Mouse (Mus musculus) kidney, adult 9 months (tissue): ENCODE data around the gene Stn1.

Experiments
- DNase-seq: peaks from one replicate; pipeline ENCODE4 v3.0.0; 2022

The Stn1 gene

DNA sequence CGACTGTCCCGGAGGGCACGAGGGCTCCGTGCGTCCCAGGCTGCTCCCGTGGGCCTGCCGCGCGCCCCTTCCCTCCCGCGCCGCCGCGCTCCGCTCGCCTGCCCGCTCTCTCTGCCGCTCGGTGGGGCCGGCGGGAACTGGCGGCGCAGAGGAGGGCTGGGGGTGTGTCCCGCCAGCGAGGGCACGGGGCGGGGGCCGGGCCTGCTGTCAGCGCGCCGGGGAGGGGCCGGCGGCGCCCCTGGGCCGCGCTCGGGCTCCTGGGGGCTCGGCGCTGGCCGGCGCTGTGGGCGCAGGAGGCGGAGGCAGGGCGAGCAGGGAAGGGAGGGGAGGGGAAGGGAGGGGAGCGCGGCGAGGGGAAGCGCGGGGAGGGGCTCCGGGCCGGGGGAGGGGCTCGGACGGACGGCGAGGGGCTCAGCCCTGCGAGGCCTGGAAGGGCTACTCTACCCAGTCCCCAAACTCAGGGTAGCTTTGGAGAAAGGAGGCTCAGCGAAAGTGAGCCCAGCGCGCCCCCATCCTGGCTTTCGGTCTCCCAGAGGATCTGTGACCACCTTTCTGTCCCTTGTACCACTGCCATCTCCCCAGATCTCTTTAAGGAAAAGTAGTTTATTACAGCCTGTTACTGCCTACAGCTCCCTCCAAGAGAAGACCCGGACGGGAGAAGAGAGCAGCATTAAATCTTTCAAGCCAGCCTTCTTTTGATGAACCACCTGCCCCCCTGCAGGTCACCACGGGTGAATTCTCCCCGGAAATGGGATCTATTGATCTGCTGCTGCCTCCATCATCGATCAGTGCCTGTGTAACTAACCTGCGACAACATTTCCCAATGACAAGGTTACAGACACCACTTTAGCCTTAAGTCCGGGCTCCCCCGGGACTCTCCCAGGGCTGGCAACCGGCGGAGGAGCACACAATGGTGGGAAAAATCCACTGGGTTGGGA, 72.7 kb downstream of the Stn1 start, which contains the start of gene Sh3pxd2a:
Gene Sh3pxd2a (minus strand): TSS at position 98 of the 938 bp plus-strand sequence.
- DNase-seq = no peak

DNA sequence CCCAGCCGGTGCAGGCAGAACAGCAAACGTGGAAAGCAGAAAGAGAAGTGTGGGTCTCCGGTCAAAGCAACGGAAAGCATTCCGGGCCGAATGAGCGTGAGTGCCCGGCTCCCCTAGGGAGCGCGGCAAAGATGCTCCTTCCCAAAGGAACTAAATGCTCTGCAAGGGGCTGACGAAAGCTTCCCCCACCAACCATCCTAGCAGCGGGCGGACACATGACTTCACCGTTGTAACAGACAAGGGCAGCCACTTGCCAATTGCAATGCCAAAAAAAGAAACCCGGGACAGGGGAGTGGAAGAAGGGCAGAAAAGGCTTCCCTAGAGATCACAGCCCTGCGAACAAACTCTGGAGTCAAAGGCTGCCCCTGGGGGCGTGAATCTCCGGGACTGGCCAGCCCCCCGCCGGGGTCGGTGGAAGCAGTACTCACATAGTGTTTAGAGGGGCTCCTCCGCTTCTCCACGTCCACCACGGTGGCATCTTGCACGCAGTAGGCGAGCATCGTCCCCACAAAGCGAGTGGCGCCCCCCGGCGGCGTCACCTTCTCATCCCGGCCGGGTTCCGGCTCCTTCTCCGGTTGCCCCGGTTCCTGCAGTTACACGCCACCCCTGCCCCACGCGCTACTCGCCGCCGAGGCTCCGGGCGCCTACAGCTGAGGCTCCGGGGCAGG, 73.5 kb downstream of the Stn1 start:
- peak; percentile 59 for DNase-seq

GRCm38 (mm10) chr19:47463206-47463605, 74.1 kb downstream of the Stn1 start:
- no peak for DNase-seq

DNA sequence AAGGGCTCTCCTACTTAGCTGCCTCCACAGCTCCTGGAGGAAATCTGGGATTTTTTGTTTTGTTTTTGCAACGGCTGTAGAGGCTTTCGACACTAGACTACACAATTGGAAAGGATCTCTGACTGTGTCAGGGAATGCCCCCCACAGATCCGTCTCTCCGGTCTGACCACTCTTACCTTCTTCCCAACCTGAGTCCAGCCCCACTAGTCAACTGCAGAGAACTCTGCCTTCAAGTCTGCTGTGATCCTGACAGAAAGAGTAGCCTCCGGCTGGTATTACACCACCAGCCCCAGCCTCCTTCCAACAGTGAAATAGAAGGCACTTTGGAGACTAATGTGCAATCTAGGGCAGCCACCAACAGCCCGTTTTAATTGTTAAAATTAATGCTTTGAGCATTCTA, 74.6 kb downstream of the Stn1 start:
- DNase-seq = no peak

- DNase-seq = no peak
These were observed 75.5 kb downstream of the Stn1 start for GRCm38 (mm10) chr19:47461838-47462237.

GRCm38 (mm10) chr19:47461386-47461785, 75.9 kb downstream of the Stn1 start:
- no peak for DNase-seq

- DNase-seq = no peak
These were observed 77.0 kb downstream of the Stn1 start for GRCm38 (mm10) chr19:47460120-47460960.

GRCm38 (mm10) chr19:47459214-47459613, 78.1 kb downstream of the Stn1 start:
- no peak for DNase-seq

DNA sequence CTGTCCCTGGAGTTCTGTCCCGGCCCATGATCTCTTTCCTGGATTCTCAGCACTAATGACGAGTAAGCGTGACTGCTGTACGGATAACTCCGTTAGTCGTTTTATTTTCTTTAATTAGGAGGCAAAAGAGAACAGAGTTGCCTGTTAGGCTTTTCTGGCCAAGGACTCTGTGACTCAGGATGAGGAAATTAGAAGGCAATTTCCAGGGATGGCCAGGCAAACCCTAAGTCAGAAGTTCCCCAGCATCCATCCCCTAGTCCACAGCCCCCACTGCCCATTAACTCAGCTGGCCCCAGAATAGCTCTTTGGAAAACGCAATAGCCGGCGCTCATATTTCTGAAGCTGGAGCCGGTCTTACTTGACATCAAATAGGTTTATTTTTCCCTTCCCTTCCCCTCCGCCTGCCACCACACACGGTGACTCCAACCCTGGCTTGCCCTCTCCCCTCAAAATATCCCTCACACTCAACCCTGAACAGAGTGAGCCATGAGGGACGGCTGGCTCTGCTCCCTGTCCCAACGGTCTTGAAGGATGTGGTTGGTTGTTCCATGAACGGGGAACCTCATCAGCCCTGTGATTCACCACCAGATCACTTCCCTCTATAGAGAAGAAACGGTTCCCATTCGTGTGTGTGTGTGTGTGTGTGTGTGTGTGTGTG, 78.7 kb downstream of the Stn1 start:
- DNase-seq = no peak

DNA sequence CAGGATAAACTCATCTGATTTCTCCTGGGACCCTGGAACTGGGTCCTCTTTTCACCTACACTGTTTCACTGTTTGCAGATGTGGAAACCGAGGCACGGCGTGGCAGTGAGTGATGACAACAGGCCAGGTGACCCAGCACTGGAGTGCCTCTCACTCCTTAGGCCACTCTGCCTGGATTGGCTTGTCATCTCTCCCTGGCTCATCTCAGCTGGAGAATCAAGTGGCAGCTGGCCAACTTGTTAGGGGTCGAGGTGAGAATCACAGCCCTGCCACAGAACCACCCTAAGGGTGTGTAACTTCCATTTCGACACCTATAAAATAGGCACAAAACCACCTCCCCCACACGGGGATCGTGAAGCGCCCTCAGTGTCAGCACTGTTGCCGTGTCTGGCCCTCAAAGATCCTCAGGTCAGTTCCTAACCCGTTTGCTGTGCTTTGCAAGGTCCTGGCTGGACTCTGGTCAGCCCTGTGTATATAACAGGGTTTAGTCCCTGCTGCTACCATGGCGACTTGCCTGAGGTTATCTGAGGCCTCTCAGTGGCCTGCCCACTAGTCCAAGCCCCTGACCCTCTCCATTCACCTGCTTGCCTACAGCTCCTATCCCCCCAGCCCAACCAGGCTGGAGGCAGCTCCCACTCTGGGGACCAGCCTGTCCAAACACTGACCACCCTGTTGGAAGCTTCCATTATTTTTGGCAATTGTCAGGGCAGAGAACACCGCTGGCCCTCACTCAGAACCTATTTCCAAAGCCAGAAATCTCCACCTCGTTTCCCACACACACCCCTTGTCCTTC, 79.4 kb downstream of the Stn1 start:
- no peak for DNase-seq

DNA sequence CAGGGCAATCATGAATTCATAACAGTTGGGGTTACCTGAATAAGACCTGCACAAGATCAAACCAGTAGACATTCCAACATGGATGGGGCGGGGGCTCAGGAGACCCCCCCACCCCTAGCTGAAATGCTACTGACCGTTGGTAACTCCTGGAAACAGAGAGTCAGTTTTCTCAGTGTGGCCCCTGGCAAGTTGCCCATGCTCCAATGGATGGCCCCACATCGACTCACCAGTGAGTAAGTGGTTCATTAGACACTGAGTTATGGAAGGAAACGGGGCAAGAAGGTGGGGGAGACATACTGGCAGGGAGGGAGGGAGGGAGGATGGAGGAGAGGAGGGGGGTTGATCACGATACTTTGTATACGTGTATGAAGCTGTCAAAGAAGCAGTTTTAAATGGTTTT, 81.3 kb downstream of the Stn1 start:
- no peak for DNase-seq

GRCm38 (mm10) chr19:47455001-47455755, 82.1 kb downstream of the Stn1 start:
- no peak for DNase-seq

- DNase-seq = no peak
These were observed 82.9 kb downstream of the Stn1 start for GRCm38 (mm10) chr19:47454167-47455000.

DNA sequence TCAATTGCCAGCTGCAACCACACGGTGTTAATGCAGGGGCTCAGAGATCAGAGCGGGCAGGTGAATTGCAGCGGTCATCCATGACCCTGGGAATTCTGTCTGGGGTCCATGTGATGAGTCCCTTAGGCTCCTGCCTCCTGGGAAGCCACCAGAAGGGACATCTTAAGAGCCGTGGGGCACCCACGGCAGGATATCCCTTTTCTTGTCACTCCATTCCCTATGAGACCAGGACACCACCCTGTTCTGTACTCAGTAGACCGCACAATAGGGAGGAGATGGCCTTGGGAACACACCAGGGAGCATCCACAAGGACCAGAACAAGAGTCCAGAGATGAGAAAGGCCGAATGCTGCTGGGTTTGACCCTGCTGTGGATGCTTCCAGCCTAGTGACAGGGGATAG, 84.0 kb downstream of the Stn1 start:
- no peak for DNase-seq

GRCm38 (mm10) chr19:47452682-47453081, 84.6 kb downstream of the Stn1 start:
- peak; percentile 56 for DNase-seq

DNA sequence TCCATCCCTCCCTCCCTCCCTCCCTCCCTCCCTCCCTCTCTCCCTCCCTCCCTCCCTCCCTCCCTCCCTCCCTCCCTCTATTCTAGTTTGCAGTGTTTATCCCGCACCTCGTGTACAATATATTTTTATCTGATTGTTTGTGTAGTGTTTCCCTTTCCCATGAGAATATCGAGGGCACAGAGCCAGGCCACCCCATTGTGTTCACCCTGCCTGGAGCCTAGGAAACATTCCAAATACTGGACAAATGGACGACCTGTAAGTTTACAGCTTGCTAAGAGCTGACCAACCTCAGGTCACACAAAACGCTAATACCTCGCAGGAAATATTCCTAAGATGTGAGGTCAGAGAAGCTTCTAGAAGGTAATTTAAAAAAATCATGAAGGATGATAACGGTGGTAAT, 85.1 kb downstream of the Stn1 start:
- peak; percentile 52 for DNase-seq

DNA sequence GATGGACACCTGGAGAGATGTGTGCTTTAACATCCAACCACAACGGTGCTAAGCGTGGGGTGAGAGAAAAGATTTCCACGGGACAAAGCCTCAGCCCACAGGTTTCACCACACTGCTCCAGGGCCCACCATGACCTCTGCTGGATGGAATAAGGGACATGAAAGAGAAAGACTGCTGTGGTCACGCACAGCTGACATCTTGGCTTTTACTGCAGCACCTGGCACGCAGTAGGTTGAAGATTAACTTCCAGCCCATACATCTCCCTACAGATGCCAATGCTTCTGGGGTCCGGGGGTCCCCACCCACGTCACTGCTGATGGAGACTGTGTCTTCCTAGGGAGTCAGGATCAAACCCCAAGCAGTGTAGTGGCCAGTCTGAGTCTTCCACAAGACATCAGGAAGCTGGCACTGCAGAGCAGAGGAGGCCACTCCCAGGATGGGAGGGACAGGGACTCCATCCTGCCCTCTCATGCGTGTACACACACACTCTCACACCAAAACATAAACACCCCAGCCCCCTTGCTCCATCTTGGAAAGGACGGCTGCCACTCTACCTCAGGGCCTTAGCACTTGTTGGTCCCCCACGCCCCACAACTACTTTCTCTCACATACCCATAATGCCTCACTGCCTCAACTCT, 85.7 kb downstream of the Stn1 start:
- DNase-seq = peak; percentile 44
